Mouse (Mus musculus) bone marrow macrophage, adult 2 months (primary cell): ENCODE data around the gene Ankrd33b.

Experiments used
- CTCF ChIP-seq: IDR thresholded peaks from 2 replicates; pipeline ENCODE4 v1.5.1; 2012; ENCODE audit warnings: low read depth, mild to moderate bottlenecking, low read length, moderate library complexity
- POLR2A ChIP-seq: IDR thresholded peaks from 2 replicates; pipeline ENCODE4 v1.6.1; 2012; ENCODE audit warnings: mild to moderate bottlenecking, low read depth, low read length, borderline replicate concordance

DNA sequence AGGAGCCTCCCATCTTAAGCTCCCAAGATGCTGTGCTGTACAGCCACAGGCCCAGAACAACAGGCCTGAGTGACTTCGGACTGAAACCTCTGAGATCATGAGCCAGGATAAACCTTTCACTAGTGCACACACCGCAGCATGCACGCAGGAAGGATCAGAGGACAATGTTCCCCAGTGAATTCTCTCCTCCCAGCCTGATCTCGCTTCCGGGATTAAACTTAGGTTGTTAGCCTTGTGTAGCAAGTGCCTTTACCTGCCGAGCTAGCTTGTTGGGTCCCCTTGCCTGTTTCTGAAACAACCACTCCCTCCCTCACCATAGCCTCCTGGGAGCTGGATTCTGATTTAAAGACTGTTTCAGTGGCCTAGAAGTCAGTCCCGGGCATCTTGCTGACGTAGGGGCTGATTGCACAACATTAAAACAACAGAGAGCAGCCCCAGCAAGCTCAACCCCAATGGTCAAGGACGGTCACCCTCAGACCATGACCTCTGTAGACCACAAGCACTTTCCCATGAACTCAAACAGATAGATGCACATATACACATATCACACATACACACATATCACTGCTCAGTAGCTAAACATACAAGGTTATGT, 6.2 kb downstream of the Ankrd33b start:
- TF ChIP-seq POLR2A (no peak), CTCF (no peak)
